ENCODE assay signal across 22 mouse cellular contexts in genomic region chr4:142235426-142235825, GRCm38 (mm10). TPM values are rescaled to one million over a fixed set of nuclear protein-coding genes. Genes with fewer than 3 reads are reported as not detected.
DNase-seq lines count a peak whose midpoint lies in the region; ATAC-seq and TF ChIP-seq lines count a peak whose summit lies in the region.
"Had no signal": no experiment of that assay in that cellular context is flagged by ENCODE, and none has a peak within 500 bp of the region (broad histone marks: within the 10 kb centered on the region; RNA-seq: fewer than 3 reads in every experiment).

No protein-coding gene starts in this region.

- TF ChIP-seq CTCF in E14TG2a.4 (conservative IDR thresholded peaks at IDR 0.05; ENCODE audit: low read length), result no peak
- no peak for TF ChIP-seq CTCF in ES-Bruce4 (IDR thresholded peaks at IDR 0.05; ENCODE audit: low read depth, low read length)
- no peak for TF ChIP-seq CTCF in small intestine, adult 2 months (IDR thresholded peaks at IDR 0.05; ENCODE audit: extremely low read depth, insufficient read length, insufficient replicate concordance, low read depth, low read length)

- H3K27me3 ChIP-seq in E14TG2a.4 (ENCODE audit: insufficient read depth, low read length) (peaks cover 12% of the 10 kb centered on the region), ES-Bruce4 (ENCODE audit: control insufficient read depth, insufficient read depth, low read length, poor library complexity, severe bottlenecking) (no peaks in the 10 kb centered on the region)
- H3K27me3 ChIP-seq in lung, embryonic 16.5 days (ENCODE audit: control insufficient read depth, insufficient read depth, low read depth, low read length), result no peaks in the 10 kb centered on the region
- H3K27me3 ChIP-seq in small intestine, adult 2 months (ENCODE audit: control insufficient read depth, insufficient read depth, low read length), result no peaks in the 10 kb centered on the region
- H3K27me3 ChIP-seq: heart, embryonic 12.5 days had no signal

- ATAC-seq in lung, embryonic 16.5 days (ENCODE audit: low read depth), result no peak
- ATAC-seq in CD4-positive, CD25-positive, alpha-beta regulatory T cell, adult 4 months, result no peak
- ATAC-seq: forebrain, postnatal 0 days had no signal

- H3K4me1 ChIP-seq in E14TG2a.4 (replicated peaks; ENCODE audit: low read depth, low read length) (peaks cover 86% of the 10 kb centered on the region), ES-Bruce4 (ENCODE audit: control insufficient read depth, insufficient read depth, low read length) (peaks cover 14% of the 10 kb centered on the region)
- H3K4me1 ChIP-seq in lung, embryonic 16.5 days (replicated peaks; ENCODE audit: control insufficient read depth, insufficient read depth, low read length), result peaks cover 24% of the 10 kb centered on the region
- H3K4me1 ChIP-seq in small intestine, adult 2 months (ENCODE audit: control insufficient read depth, insufficient read depth, insufficient read length, low read length), result peaks cover 20% of the 10 kb centered on the region

- TF ChIP-seq EP300 in ES-Bruce4 (IDR thresholded peaks at IDR 0.05; ENCODE audit: insufficient read depth, low read depth, low read length), result no peak

- H3K27ac ChIP-seq in ES-Bruce4 (ENCODE audit: insufficient read depth, low read length), result peak overlapping the region; percentile 63
- peak overlapping the region; percentile 19; the same call in 1 of the 2 replicates for H3K27ac ChIP-seq in lung, embryonic 16.5 days (ENCODE audit: low read length)
- H3K27ac ChIP-seq in small intestine, adult 2 months (ENCODE audit: insufficient read depth, low read depth, low read length), result 0 out of 2 replicates have a peak overlapping the region, but pooled peaks have one; percentile 1
- H3K27ac ChIP-seq: forebrain, embryonic 10.5 days; gastrocnemius, adult 2 months; hindbrain, embryonic 12.5 days; macrophage; midbrain, embryonic 10.5 days had no signal

- no peak overlapping the region for H3K9ac ChIP-seq in ES-Bruce4 (ENCODE audit: low read depth, poor library complexity, severe bottlenecking)
- H3K9ac ChIP-seq in lung, embryonic 16.5 days (ENCODE audit: low read length), result no peak overlapping the region
- H3K9ac ChIP-seq: forebrain, postnatal 0 days; heart, embryonic 12.5 days; hindbrain, embryonic 12.5 days had no signal

- H3K4me3 ChIP-seq in E14TG2a.4 (replicated peaks; ENCODE audit: low read length) (peak overlapping the region; percentile 56), ES-Bruce4 (ENCODE audit: low read depth, low read length) (peak overlapping the region; percentile 21)
- H3K4me3 ChIP-seq in lung, embryonic 16.5 days (ENCODE audit: low read length), result no peak overlapping the region
- no peak overlapping the region for H3K4me3 ChIP-seq in small intestine, adult 2 months (ENCODE audit: low read depth, low read length)
- H3K4me3 ChIP-seq: forebrain, embryonic 10.5 days; gastrocnemius, adult 2 months; heart, embryonic 12.5 days; hindbrain, embryonic 12.5 days; midbrain, embryonic 10.5 days had no signal

- H3K4me2 ChIP-seq in lung, embryonic 16.5 days (ENCODE audit: low read depth, low read length), result no peak overlapping the region
- H3K4me2 ChIP-seq: heart, embryonic 12.5 days; hindbrain, embryonic 12.5 days had no signal

- H3K36me3 ChIP-seq in E14TG2a.4 (ENCODE audit: insufficient read depth, low read length), result peaks cover 35% of the 10 kb centered on the region
- H3K36me3 ChIP-seq in ES-Bruce4 (ENCODE audit: control insufficient read depth, insufficient read depth, low read length, poor library complexity, severe bottlenecking), result peaks cover 12% of the 10 kb centered on the region; the same call in 1 of the 2 replicates
- no peaks in the 10 kb centered on the region for H3K36me3 ChIP-seq in lung, embryonic 16.5 days (ENCODE audit: control insufficient read depth, insufficient read depth, low read length)
- H3K36me3 ChIP-seq in small intestine, adult 2 months (ENCODE audit: control insufficient read depth, insufficient read depth, low read length), result no peaks in the 10 kb centered on the region
- H3K36me3 ChIP-seq: forebrain, embryonic 10.5 days; heart, embryonic 12.5 days; hindbrain, embryonic 12.5 days; midbrain, embryonic 10.5 days had no signal

- no peak for TF ChIP-seq POLR2A in ES-Bruce4 (IDR thresholded peaks at IDR 0.05; ENCODE audit: insufficient read depth, low read length)
- TF ChIP-seq POLR2A in small intestine, adult 2 months (IDR thresholded peaks at IDR 0.05; ENCODE audit: low read depth, low read length), result no peak

- 58% methylated on average over 11 of the region's 11 CpGs for WGBS in lung, embryonic 16.5 days
- 59% methylated on average over 11 of the region's 11 CpGs for WGBS in small intestine, adult 2 months

- H3K9me3 ChIP-seq in E14TG2a.4 (ENCODE audit: low read length), result no peaks in the 10 kb centered on the region
- no peaks in the 10 kb centered on the region for H3K9me3 ChIP-seq in ES-Bruce4 (replicated peaks; ENCODE audit: control insufficient read depth, insufficient read depth, low read length, poor library complexity, severe bottlenecking)
- no peaks in the 10 kb centered on the region for H3K9me3 ChIP-seq in lung, embryonic 16.5 days (ENCODE audit: control insufficient read depth, low read length)
- H3K9me3 ChIP-seq: forebrain, embryonic 10.5 days; heart, embryonic 12.5 days; hindbrain, embryonic 12.5 days; midbrain, embryonic 10.5 days had no signal

- DNase-seq in right cerebral cortex, postnatal 4 days, result no peak
- DNase-seq in urinary bladder, postnatal 36 days (ENCODE audit: low spot score in 2 of 2), result no peak
- DNase-seq: cerebellum, adult 18-20 months; cerebellum, postnatal 36 days; forebrain, postnatal 0 days; gastrocnemius, adult 2 months; heart, postnatal 14 days; layer of hippocampus, postnatal 36 days; left cerebral cortex, postnatal 4 days; liver; right cerebral cortex, postnatal 25 days; thymus, adult 2 months had no signal

RNA-seq across cellular contexts. Expression of gene Kazn, which starts 3.8 kb away (rescaled TPM):
- polyA plus RNA-seq in ES-Bruce4 (2011; ENCODE audit: insufficient read depth, insufficient read length, low read depth, missing spikeins), result 80.2 and 84.3 TPM in 2 replicates
- 11.4 and 11.6 TPM in 2 replicates for polyA plus RNA-seq in lung, embryonic 16.5 days (2015; fragmentation: Nextera tagmentation; extraction: Ambion mirVana)
- 13.1 and 15.3 TPM in 2 replicates for polyA plus RNA-seq in small intestine, adult 2 months (2012; rRNA removed)
- not detected for polyA plus RNA-seq in CD4-positive, CD25-positive, alpha-beta regulatory T cell, adult 4 months (2017; shearing (Covaris generic))
- polyA plus RNA-seq: macrophage had no signal

Comparison
In these comparisons a context has a peak if more than half of its experiments do, and no peak if none do; other contexts are left out.
1. H3K4me3 ChIP-seq: peak in E14TG2a.4 (single experiment) and ES-Bruce4 (single experiment); none in lung, embryonic 16.5 days (single experiment) and small intestine, adult 2 months (single experiment).
2. H3K27ac ChIP-seq: peak in every context shown above with its lines; median percentile 63 in ES-Bruce4; 19 in lung, embryonic 16.5 days; 1 in small intestine, adult 2 months.
3. RNA of gene Kazn, which starts 3.8 kb away (polyA plus RNA-seq): 80.2 to 84.3 TPM in ES-Bruce4, 13.1 to 15.3 TPM in small intestine, adult 2 months and 11.4 to 11.6 TPM in lung, embryonic 16.5 days; not detected in CD4-positive, CD25-positive, alpha-beta regulatory T cell, adult 4 months; every median in the first group is over 10 times any median in the second.